Mouse (Mus musculus) forebrain, embryonic 14.5 days (tissue): ENCODE results near the gene Cd81. TPM values are rescaled to one million over a fixed set of nuclear protein-coding genes. Genes with fewer than 3 reads are reported as not detected.
A peak's percentile ranks its signal among the peaks of the same experiment; 100 is the strongest.

Experiments
- ATAC-seq: fragments of 200-750 bp; cut with Nextera tagmentation; 2 replicates; pipeline ENCODE4 v1.8.0; 2017; ENCODE audit warnings: mild to moderate bottlenecking, moderate library complexity
- DNase-seq: peaks from one replicate; pipeline ENCODE4 v3.0.0-alpha.2; 2015; ENCODE audit warnings: low spot score
- H3K27ac ChIP-seq: fragments of 300-500 bp; sonication (generic); 2 replicates; pipeline ENCODE4 v1.5.1; 2014; ENCODE audit warnings: low read depth, mild to moderate bottlenecking, control low read depth, low read length, moderate library complexity
- H3K27me3 ChIP-seq: fragments of 300-500 bp; sonication (generic); replicated peaks from 2 replicates; pipeline ENCODE4 v1.6.1; 2014; ENCODE audit warnings: low read length, control low read depth, mixed read lengths; ENCODE audit not compliant: control insufficient read depth, insufficient read depth
- H3K36me3 ChIP-seq: fragments of 300-500 bp; sonication (generic); 2 replicates; pipeline ENCODE4 v1.6.1; 2014; ENCODE audit warnings: low read length, control low read depth; ENCODE audit not compliant: control insufficient read depth, insufficient read depth
- H3K4me1 ChIP-seq: fragments of 300-500 bp; sonication (generic); 2 replicates; pipeline ENCODE4 v1.6.1; 2014; ENCODE audit warnings: antibody characterized with exemption, low read length, control low read depth; ENCODE audit not compliant: control insufficient read depth, insufficient read depth
- H3K4me2 ChIP-seq: fragments of 300-500 bp; sonication (generic); 2 replicates; pipeline ENCODE4 v1.6.1; 2014; ENCODE audit warnings: mild to moderate bottlenecking, control low read depth, low read length
- H3K4me3 ChIP-seq: fragments of 300-500 bp; sonication (generic); 2 replicates; pipeline ENCODE4 v1.5.1; 2014; ENCODE audit warnings: low read depth, low read length, control low read depth
- H3K9ac ChIP-seq: fragments of 300-500 bp; sonication (generic); 2 replicates; pipeline ENCODE4 v1.6.1; 2014; ENCODE audit warnings: mild to moderate bottlenecking, low read length, control low read depth, moderate library complexity
- H3K9me3 ChIP-seq: fragments of 300-500 bp; sonication (generic); replicated peaks from 2 replicates; pipeline ENCODE4 v1.6.1; 2016; ENCODE audit warnings: low read length, control low read depth, mixed read lengths; ENCODE audit not compliant: control insufficient read depth
- WGBS: fragments of 180-500 bp; shearing (Covaris S2); extraction: QIAGEN DNeasy Blood & Tissue Kit; methylation state at CpG from one replicate; pipeline ENCODE4 v1.1.7; 2014; 5-methylcytosine and 5-hydroxymethylcytosine counted together
- polyA plus RNA-seq: library from polyadenylated mRNA; unstranded; fragments of >200 nt; fragmentation: Nextera tagmentation; extraction: Ambion mirVana; gene quantifications from 2 replicates; pipeline ENCODE4 v1.2.1, GENCODE M21; 2014

Cd81 gene
- polyA plus RNA-seq, 1 experiment from 2014 or later: 343 TPM

DNA sequence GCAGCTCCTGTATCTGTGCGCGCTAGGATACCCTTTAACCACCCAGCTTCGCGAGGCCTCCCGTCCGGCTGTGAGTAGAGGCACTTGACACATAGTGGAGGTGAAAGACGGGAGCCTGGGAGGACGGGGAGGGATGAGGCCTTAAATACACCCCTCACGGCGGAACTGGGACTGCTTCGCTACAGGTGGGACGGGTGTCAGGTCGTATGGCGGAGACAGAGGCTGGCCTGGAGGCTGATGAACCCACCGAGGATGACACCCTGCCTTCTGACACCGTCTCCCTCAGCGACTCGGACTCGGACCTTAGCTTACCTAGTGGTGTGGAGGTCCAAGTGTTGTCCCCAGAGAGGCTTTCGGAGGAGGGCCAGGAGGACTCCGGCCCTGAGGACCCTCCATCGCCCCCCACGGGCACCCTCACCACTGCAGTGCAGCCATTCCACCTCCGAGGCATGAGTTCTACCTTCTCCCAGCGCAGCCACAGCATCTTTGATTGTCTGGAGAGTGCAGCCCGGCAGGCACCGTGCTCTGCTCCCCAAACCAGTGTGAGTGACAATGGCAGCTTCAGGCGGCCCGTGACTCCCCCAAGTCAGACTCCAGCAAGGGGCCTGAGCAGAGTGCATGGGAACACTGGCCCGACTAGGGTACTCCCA is 17.3 kb downstream of the Cd81 start:
- peak overlapping the region; percentile 91 for H3K9ac ChIP-seq
- ATAC-seq: no peak
- H3K4me3 ChIP-seq: peak overlapping the region; percentile 80
- H3K27ac ChIP-seq: peak overlapping the region; percentile 97; the same call in 1 of the 2 replicates
- peaks cover 15% of the 10 kb centered on the region for H3K4me1 ChIP-seq
- peak overlapping the region; percentile 96 for H3K4me2 ChIP-seq
- H3K27me3 ChIP-seq: no peaks in the 10 kb centered on the region
- no peaks in the 10 kb centered on the region for H3K9me3 ChIP-seq
- WGBS: 11% methylated on average over 30 of the region's 30 CpGs
- DNase-seq: no peak
- H3K36me3 ChIP-seq: peaks cover 33% of the 10 kb centered on the region

- peak overlapping the region; percentile 96 for H3K4me2 ChIP-seq
- H3K27ac ChIP-seq: no peak overlapping the region
- H3K9ac ChIP-seq: peak overlapping the region; percentile 91
- ATAC-seq: no peak
- H3K27me3 ChIP-seq: no peaks in the 10 kb centered on the region
- H3K4me1 ChIP-seq: peaks cover 15% of the 10 kb centered on the region
- WGBS: 89% methylated on average over 10 of the region's 10 CpGs
- no peaks in the 10 kb centered on the region for H3K9me3 ChIP-seq
- peak overlapping the region; percentile 80 for H3K4me3 ChIP-seq
- peaks cover 26% of the 10 kb centered on the region for H3K36me3 ChIP-seq
- no peak for DNase-seq
Observed at GRCm38 (mm10) chr7:143070506-143071070, 18.0 kb downstream of the Cd81 start.

DNA sequence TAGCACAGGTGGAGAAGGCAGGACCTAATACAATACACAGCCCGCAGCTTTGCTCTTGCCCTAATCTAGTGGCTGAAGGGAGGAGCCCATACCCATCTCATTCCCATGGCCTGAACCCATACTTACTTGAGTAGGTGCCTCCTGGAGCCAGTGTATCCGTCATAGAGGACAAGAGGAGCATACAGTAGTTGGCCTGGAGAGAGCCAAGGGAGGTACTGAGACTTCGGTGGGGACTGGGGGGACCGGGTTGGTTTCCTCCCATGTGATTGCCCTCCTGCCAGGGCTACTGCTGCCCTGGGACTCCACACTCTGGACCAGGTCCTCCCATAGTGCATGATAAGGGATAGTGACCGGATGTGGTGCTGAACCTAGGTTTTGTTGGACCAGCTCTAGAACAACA is 20.1 kb downstream of the Cd81 start:
- 83% methylated on average over 5 of the region's 5 CpGs for WGBS
- Histone ChIP-seq H3K4me1 (peaks cover 15% of the 10 kb centered on the region), H3K27me3 (no peaks in the 10 kb centered on the region), H3K36me3 (peaks cover 6% of the 10 kb centered on the region; the same call in 1 of the 2 replicates), H3K4me2 (no peak overlapping the region), H3K9me3 (no peaks in the 10 kb centered on the region), H3K4me3 (no peak overlapping the region), H3K27ac (no peak overlapping the region), H3K9ac (no peak overlapping the region)
- ATAC-seq: no peak
- DNase-seq: no peak

GRCm38 (mm10) chr7:143073086-143073485 is 20.5 kb downstream of the Cd81 start:
- WGBS: 64% methylated on average over 1 of the region's 1 CpGs
- H3K27me3 ChIP-seq: no peaks in the 10 kb centered on the region
- H3K4me1 ChIP-seq: peaks cover 14% of the 10 kb centered on the region
- no peak overlapping the region for H3K4me3 ChIP-seq
- H3K36me3 ChIP-seq: 0 out of 2 replicates have a peak, but pooled peaks cover 4% of the 10 kb centered on the region
- H3K4me2 ChIP-seq: no peak overlapping the region
- H3K9ac ChIP-seq: no peak overlapping the region
- ATAC-seq (no peak), DNase-seq (no peak)
- no peaks in the 10 kb centered on the region for H3K9me3 ChIP-seq
- no peak overlapping the region for H3K27ac ChIP-seq

GRCm38 (mm10) chr7:143075394-143075793 is 22.9 kb downstream of the Cd81 start:
- H3K27ac ChIP-seq: no peak overlapping the region
- H3K9ac ChIP-seq: no peak overlapping the region
- H3K4me2 ChIP-seq: no peak overlapping the region
- H3K27me3 ChIP-seq: no peaks in the 10 kb centered on the region
- H3K4me1 ChIP-seq: peaks cover 4% of the 10 kb centered on the region
- no peak overlapping the region for H3K4me3 ChIP-seq
- H3K9me3 ChIP-seq: no peaks in the 10 kb centered on the region
- no peak for ATAC-seq
- WGBS: 81% methylated on average over 5 of the region's 5 CpGs
- H3K36me3 ChIP-seq: 0 out of 2 replicates have a peak, but pooled peaks cover 4% of the 10 kb centered on the region
- no peak for DNase-seq

GRCm38 (mm10) chr7:143077351-143077750 is 24.8 kb downstream of the Cd81 start:
- H3K9me3 ChIP-seq: no peaks in the 10 kb centered on the region
- no peak overlapping the region for H3K27ac ChIP-seq
- H3K4me3 ChIP-seq: no peak overlapping the region
- H3K27me3 ChIP-seq: no peaks in the 10 kb centered on the region
- DNase-seq (no peak), ATAC-seq (no peak)
- no peaks in the 10 kb centered on the region for H3K4me1 ChIP-seq
- H3K4me2 ChIP-seq: no peak overlapping the region
- no peak overlapping the region for H3K9ac ChIP-seq
- no peaks in the 10 kb centered on the region for H3K36me3 ChIP-seq
- 77% methylated on average over 2 of the region's 2 CpGs for WGBS

GRCm38 (mm10) chr7:143082024-143082423 is 29.5 kb downstream of the Cd81 start:
- Histone ChIP-seq H3K27ac (no peak overlapping the region), H3K27me3 (no peaks in the 10 kb centered on the region), H3K4me3 (no peak overlapping the region), H3K4me1 (no peaks in the 10 kb centered on the region), H3K4me2 (no peak overlapping the region), H3K36me3 (no peaks in the 10 kb centered on the region), H3K9ac (no peak overlapping the region), H3K9me3 (no peaks in the 10 kb centered on the region)
- DNase-seq (no peak), ATAC-seq (no peak)
- WGBS: 75% methylated on average over 6 of the region's 6 CpGs

- H3K27ac ChIP-seq: no peak overlapping the region
- no peak overlapping the region for H3K4me2 ChIP-seq
- H3K36me3 ChIP-seq: no peaks in the 10 kb centered on the region
- no peaks in the 10 kb centered on the region for H3K4me1 ChIP-seq
- no peaks in the 10 kb centered on the region for H3K27me3 ChIP-seq
- no peak for DNase-seq
- H3K9me3 ChIP-seq: no peaks in the 10 kb centered on the region
- H3K4me3 ChIP-seq: no peak overlapping the region
- WGBS: 70% methylated on average over 2 of the region's 2 CpGs
- no peak overlapping the region for H3K9ac ChIP-seq
- no peak for ATAC-seq
Observed at GRCm38 (mm10) chr7:143083708-143084107, 31.2 kb downstream of the Cd81 start.

DNA sequence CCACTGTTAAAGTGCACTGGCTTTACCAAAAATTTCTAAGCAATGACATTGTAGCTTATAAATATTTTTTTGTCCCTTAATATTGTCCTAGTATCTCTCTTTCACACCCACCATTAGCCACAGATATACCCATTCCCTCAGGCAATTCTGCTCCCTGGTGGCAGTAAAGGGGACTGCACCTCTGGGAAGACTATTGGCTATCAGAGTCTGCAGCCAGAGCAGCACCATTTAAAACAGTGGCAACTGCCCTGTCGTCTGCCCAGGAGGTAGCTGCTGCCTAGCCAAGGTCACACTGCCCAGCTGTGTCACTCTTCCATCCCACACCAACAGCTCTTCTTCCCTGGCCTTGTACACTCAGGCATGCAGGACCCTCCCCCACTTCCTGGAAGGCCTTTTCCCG is 33.8 kb downstream of the Cd81 start:
- Histone ChIP-seq H3K4me2 (no peak overlapping the region), H3K4me1 (no peaks in the 10 kb centered on the region), H3K4me3 (no peak overlapping the region), H3K27ac (no peak overlapping the region), H3K27me3 (no peaks in the 10 kb centered on the region), H3K9ac (no peak overlapping the region), H3K9me3 (no peaks in the 10 kb centered on the region), H3K36me3 (no peaks in the 10 kb centered on the region)
- ATAC-seq (no peak), DNase-seq (peak; percentile 49)
- WGBS: 59% methylated on average over 2 of the region's 2 CpGs
